Comparison of ENCODE assay signal across 8 mouse cellular contexts in genomic region chr17:24488662-24489264, GRCm38 (mm10). TPM values are rescaled to one million over a fixed set of nuclear protein-coding genes. Genes with fewer than 3 reads are reported as not detected.
DNase-seq lines count a peak whose midpoint lies in the region; ATAC-seq and TF ChIP-seq lines count a peak whose summit lies in the region.

No protein-coding gene starts in this region.

- peak overlapping the region; percentile 71 for H3K4me3 ChIP-seq in limb, embryonic 14.5 days (replicated peaks; ENCODE audit: low read length)
- H3K4me3 ChIP-seq in neural tube, embryonic 13.5 days = peak overlapping the region; percentile 78

- peak; percentile 45 for DNase-seq in gastrocnemius, postnatal 10 days
- DNase-seq in gastrocnemius, postnatal 36 days = no peak
- DNase-seq in cerebellum, postnatal 36 days = peak; percentile 47 to 60
- DNase-seq in heart, postnatal 10 days = peak; percentile 40 to 45
- DNase-seq in limb, embryonic 14.5 days (ENCODE audit: low spot score) = no peak
- DNase-seq in spleen, postnatal 10 days (ENCODE audit: low spot score in 2 of 2) = no peak

- ATAC-seq in CD4-positive, CD25-positive, alpha-beta regulatory T cell, adult 4 months = peak; percentile 43
- ATAC-seq in limb, embryonic 14.5 days (ENCODE audit: low FRiP score, low read depth) = peak; percentile 70
- peak; percentile 79 for ATAC-seq in neural tube, embryonic 13.5 days (ENCODE audit: low read depth)

- no peak for TF ChIP-seq POLR2A in limb, embryonic 14.5 days (IDR thresholded peaks at IDR 0.05; ENCODE audit: borderline replicate concordance, extremely low read depth, insufficient read depth, insufficient read length)

- intact Hi-C loops in gastrocnemius, postnatal 36 days (cut with DNase I) = no loop called here
- intact Hi-C loops in heart, postnatal 10 days (cut with DNase I) = no loop called here

- H3K4me1 ChIP-seq in limb, embryonic 14.5 days (ENCODE audit: control insufficient read depth, insufficient read depth, low read length) = no peaks in the 10 kb centered on the region
- peaks cover 44% of the 10 kb centered on the region for H3K4me1 ChIP-seq in neural tube, embryonic 13.5 days (replicated peaks)

- peak overlapping the region; percentile 73 for H3K9ac ChIP-seq in limb, embryonic 14.5 days (ENCODE audit: low read depth, low read length, severe bottlenecking)
- peak overlapping the region; percentile 97 for H3K9ac ChIP-seq in neural tube, embryonic 13.5 days

- H3K4me2 ChIP-seq in limb, embryonic 14.5 days (replicated peaks; ENCODE audit: low read depth, low read length, severe bottlenecking) = peak overlapping the region; percentile 97
- H3K4me2 ChIP-seq in neural tube, embryonic 13.5 days = peak overlapping the region; percentile 85

- no peak overlapping the region for H3K27ac ChIP-seq in limb, embryonic 14.5 days (replicated peaks; ENCODE audit: low read depth, low read length)
- H3K27ac ChIP-seq in neural tube, embryonic 13.5 days (replicated peaks) = peak overlapping the region; percentile 98

- 5% methylated on average over 36 of the region's 81 CpGs for WGBS in limb, embryonic 14.5 days
- WGBS in neural tube, embryonic 13.5 days = under 1% methylated on average over 68 of the region's 81 CpGs

- no peaks in the 10 kb centered on the region for H3K27me3 ChIP-seq in limb, embryonic 14.5 days (ENCODE audit: control insufficient read depth, insufficient read depth, low read length)
- no peaks in the 10 kb centered on the region for H3K27me3 ChIP-seq in neural tube, embryonic 13.5 days

- no peaks in the 10 kb centered on the region for H3K9me3 ChIP-seq in limb, embryonic 14.5 days (ENCODE audit: control insufficient read depth, low read length)
- H3K9me3 ChIP-seq in neural tube, embryonic 13.5 days = no peaks in the 10 kb centered on the region

- H3K36me3 ChIP-seq in limb, embryonic 14.5 days (ENCODE audit: control insufficient read depth, insufficient read depth, low read length) = no peaks in the 10 kb centered on the region
- H3K36me3 ChIP-seq in neural tube, embryonic 13.5 days = no peaks in the 10 kb centered on the region

RNA-seq across cellular contexts. Expression of gene Caskin1, which starts 0.4 kb away (rescaled TPM):
- under 1 TPM; 0.56 to 0.68 TPM for total RNA-seq in gastrocnemius, postnatal 10 days (2021)
- under 1 TPM; 0.05 TPM for total RNA-seq in gastrocnemius, postnatal 36 days (2021)
- under 1 TPM; 0.16 TPM for polyA plus RNA-seq in CD4-positive, CD25-positive, alpha-beta regulatory T cell, adult 4 months (2017; shearing (Covaris generic))
- total RNA-seq in heart, postnatal 10 days (2021) = under 1 TPM; 0.48 to 0.52 TPM
- polyA plus RNA-seq in limb, embryonic 14.5 days (2012; rRNA removed) = 18.1 and 23.1 TPM in 2 replicates
- 3.1 and 4.3 TPM in 2 replicates for polyA plus RNA-seq in limb, embryonic 14.5 days (2014; fragmentation: Nextera tagmentation; extraction: Ambion mirVana)
- polyA plus RNA-seq in neural tube, embryonic 13.5 days (2015; fragmentation: Nextera tagmentation; extraction: Ambion mirVana) = 35.0 and 35.3 TPM in 2 replicates

RNA-seq across cellular contexts. Expression of gene Mlst8, which starts 9.9 kb away (rescaled TPM):
- total RNA-seq in gastrocnemius, postnatal 10 days (2021) = 10 to 100 TPM; 10.8 to 12.1 TPM
- total RNA-seq in gastrocnemius, postnatal 36 days (2021) = 10 to 100 TPM; 11.9 to 12.1 TPM
- 10 to 100 TPM; 14.3 to 25.8 TPM for polyA plus RNA-seq in CD4-positive, CD25-positive, alpha-beta regulatory T cell, adult 4 months (2017; shearing (Covaris generic))
- total RNA-seq in heart, postnatal 10 days (2021) = 10 to 100 TPM; 11.6 to 12.9 TPM
- polyA plus RNA-seq in limb, embryonic 14.5 days (2012; rRNA removed) = 46.3 and 54.9 TPM in 2 replicates
- polyA plus RNA-seq in limb, embryonic 14.5 days (2014; fragmentation: Nextera tagmentation; extraction: Ambion mirVana) = 27.8 and 29.3 TPM in 2 replicates
- polyA plus RNA-seq in neural tube, embryonic 13.5 days (2015; fragmentation: Nextera tagmentation; extraction: Ambion mirVana) = 35.7 and 36.2 TPM in 2 replicates

RNA-seq across cellular contexts. Expression of gene Bricd5, which starts 15.1 kb away (rescaled TPM):
- total RNA-seq in gastrocnemius, postnatal 10 days (2021) = under 1 TPM; 0.65 to 0.73 TPM
- under 1 TPM in 1 of 2 experiments, not detected in 1; 0.26 TPM for total RNA-seq in gastrocnemius, postnatal 36 days (2021)
- polyA plus RNA-seq in CD4-positive, CD25-positive, alpha-beta regulatory T cell, adult 4 months (2017; shearing (Covaris generic)) = not detected
- under 1 TPM in 1 of 2 experiments, not detected in 1; 0.26 TPM for total RNA-seq in heart, postnatal 10 days (2021)
- polyA plus RNA-seq in limb, embryonic 14.5 days (2012; rRNA removed) = 0.86 and 0.89 TPM in 2 replicates
- not detected in 2 replicates for polyA plus RNA-seq in limb, embryonic 14.5 days (2014; fragmentation: Nextera tagmentation; extraction: Ambion mirVana)
- not detected in 2 replicates for polyA plus RNA-seq in neural tube, embryonic 13.5 days (2015; fragmentation: Nextera tagmentation; extraction: Ambion mirVana)

RNA-seq across cellular contexts. Expression of gene Pgp, which starts 18.6 kb away (rescaled TPM):
- total RNA-seq in gastrocnemius, postnatal 10 days (2021) = 10 to 100 TPM; 34.1 to 39.2 TPM
- 10 to 100 TPM; 50.7 to 54.6 TPM for total RNA-seq in gastrocnemius, postnatal 36 days (2021)
- 1 to 10 TPM; 4.1 to 5.3 TPM for polyA plus RNA-seq in CD4-positive, CD25-positive, alpha-beta regulatory T cell, adult 4 months (2017; shearing (Covaris generic))
- total RNA-seq in heart, postnatal 10 days (2021) = 10 to 100 TPM; 38.5 to 39.9 TPM
- 37.6 and 49.6 TPM in 2 replicates for polyA plus RNA-seq in limb, embryonic 14.5 days (2012; rRNA removed)
- 52.9 TPM in 2 replicates for polyA plus RNA-seq in limb, embryonic 14.5 days (2014; fragmentation: Nextera tagmentation; extraction: Ambion mirVana)
- polyA plus RNA-seq in neural tube, embryonic 13.5 days (2015; fragmentation: Nextera tagmentation; extraction: Ambion mirVana) = 54.9 and 57.4 TPM in 2 replicates

RNA-seq across cellular contexts. Expression of gene E4f1, which starts 18.6 kb away (rescaled TPM):
- total RNA-seq in gastrocnemius, postnatal 10 days (2021) = 10 to 100 TPM; 10.8 to 17.3 TPM
- 10 to 100 TPM in 1 of 2 experiments, 1 to 10 TPM in 1; 9.5 to 11.7 TPM for total RNA-seq in gastrocnemius, postnatal 36 days (2021)
- 10 to 100 TPM; 34.3 to 62.8 TPM for polyA plus RNA-seq in CD4-positive, CD25-positive, alpha-beta regulatory T cell, adult 4 months (2017; shearing (Covaris generic))
- total RNA-seq in heart, postnatal 10 days (2021) = 10 to 100 TPM; 15.6 to 15.9 TPM
- 80.6 and 95.0 TPM in 2 replicates for polyA plus RNA-seq in limb, embryonic 14.5 days (2012; rRNA removed)
- polyA plus RNA-seq in limb, embryonic 14.5 days (2014; fragmentation: Nextera tagmentation; extraction: Ambion mirVana) = 16.6 and 19.3 TPM in 2 replicates
- 39.7 and 41.6 TPM in 2 replicates for polyA plus RNA-seq in neural tube, embryonic 13.5 days (2015; fragmentation: Nextera tagmentation; extraction: Ambion mirVana)

Comparison
In these comparisons a context has a peak if more than half of its experiments do, and no peak if none do; other contexts are left out.
1. DNase-seq: peak in gastrocnemius, postnatal 10 days (single experiment), cerebellum, postnatal 36 days (2 of 2) and heart, postnatal 10 days (2 of 2); none in gastrocnemius, postnatal 36 days (0 of 2), limb, embryonic 14.5 days (single experiment) and spleen, postnatal 10 days (0 of 2).
2. Peak in every context shown above with its lines, with median percentiles within 50 percentile points of each other: ATAC-seq.